Mouse (Mus musculus): ENCODE measurements around the gene Mrnip. TPM values are rescaled to one million over a fixed set of nuclear protein-coding genes. Genes with fewer than 3 reads are reported as not detected.
A peak's percentile ranks its signal among the peaks of the same experiment; 100 is the strongest.

Mrnip gene
- total RNA-seq, 1 experiment = 13.0 TPM

DNA sequence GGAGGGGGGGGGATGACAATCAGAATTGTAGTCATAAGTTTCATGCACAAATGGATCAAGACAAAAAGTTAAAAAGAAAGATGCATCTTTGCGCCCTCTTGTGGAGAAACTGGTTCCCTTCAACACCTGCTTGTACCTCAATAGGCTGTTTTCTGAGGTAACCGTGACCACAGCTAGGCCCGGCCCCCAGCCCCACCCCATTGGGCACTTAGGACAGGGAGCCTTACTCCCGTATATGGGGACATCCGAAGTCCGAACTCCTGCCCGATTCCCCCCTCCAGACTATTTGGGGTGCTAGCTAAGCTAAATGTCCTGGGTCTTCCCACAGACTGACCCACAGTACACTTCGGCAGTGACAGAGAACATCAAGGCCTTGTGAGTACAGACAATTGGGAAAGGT lies 57.2 kb downstream of the Mrnip start:
- H3K4me1 ChIP-seq (ENCODE audit: control insufficient read depth in 2 of 2, insufficient read depth in 2 of 2, low read length in 2 of 2, poor library complexity in 1 of 2) = peaks cover 0 to 22% of the 10 kb centered on the region in 2 experiments; a peak in 2 of 4 replicates
- peaks cover 13% of the 10 kb centered on the region for H3K36me3 ChIP-seq (ENCODE audit: control insufficient read depth, insufficient read depth, low read length, poor library complexity, severe bottlenecking)
- DNase-seq (ENCODE audit: low read depth, low spot score) = no peak
- H3K4me3 ChIP-seq (ENCODE audit: insufficient read depth in 1 of 2, low read depth in 1 of 2, low read length in 2 of 2, poor library complexity in 1 of 2, severe bottlenecking in 1 of 2) = no peak overlapping the region
- in situ Hi-C loops (cut with MboI; ENCODE audit: low sequenced_read_pairs in 2 of 2, unreplicated experiment in 2 of 2) = no loop called here
- H3K9ac ChIP-seq (ENCODE audit: insufficient read depth, low read depth, low read length, poor library complexity, severe bottlenecking) = no peak overlapping the region
- TF ChIP-seq CHD2 (IDR thresholded peaks at IDR 0.05; ENCODE audit: low read depth, low read length) = no peak
- TF ChIP-seq HCFC1 (IDR thresholded peaks at IDR 0.05; ENCODE audit: borderline replicate concordance, insufficient read depth, low read length) = no peak
- no peak for TF ChIP-seq ZNF384 (IDR thresholded peaks at IDR 0.05; ENCODE audit: low read depth, low read length)
- TF ChIP-seq ZC3H11A (IDR thresholded peaks at IDR 0.05; ENCODE audit: borderline replicate concordance, low read depth, low read length) = no peak
- TF ChIP-seq MAFK (IDR thresholded peaks at IDR 0.05; ENCODE audit: insufficient read depth, low read depth, low read length) = no peak
- no peak overlapping the region for H3K27ac ChIP-seq (ENCODE audit: insufficient read depth, low read depth, low read length, poor library complexity, severe bottlenecking)
- no peaks in the 10 kb centered on the region for H3K9me3 ChIP-seq (ENCODE audit: control insufficient read depth, insufficient read depth, low read depth, low read length)

DNA sequence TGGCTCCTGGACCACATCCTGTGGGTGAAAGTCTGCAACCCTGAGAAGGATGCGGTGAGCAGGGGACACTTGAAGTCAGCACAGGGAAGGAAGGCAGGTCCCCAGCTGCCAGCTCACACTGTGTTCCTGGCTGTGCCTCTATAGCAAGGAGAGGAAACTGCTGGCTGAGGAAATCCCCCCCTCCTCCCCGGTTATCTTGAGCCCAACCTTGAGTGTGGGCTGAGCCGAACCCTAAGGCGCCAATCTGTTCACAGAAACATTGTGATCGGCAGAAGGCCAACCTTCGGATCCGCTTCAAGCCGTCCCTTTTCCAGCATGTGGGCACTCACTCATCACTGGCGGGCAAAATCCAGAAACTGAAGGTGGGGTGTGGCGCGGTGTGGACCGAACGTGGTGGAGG lies 58.8 kb downstream of the Mrnip start:
- TF ChIP-seq ZNF384 (IDR thresholded peaks at IDR 0.05; ENCODE audit: low read depth, low read length) = no peak
- TF ChIP-seq ZC3H11A (IDR thresholded peaks at IDR 0.05; ENCODE audit: borderline replicate concordance, low read depth, low read length) = no peak
- TF ChIP-seq MAFK (IDR thresholded peaks at IDR 0.05; ENCODE audit: insufficient read depth, low read depth, low read length) = no peak
- TF ChIP-seq CHD2 (IDR thresholded peaks at IDR 0.05; ENCODE audit: low read depth, low read length) = no peak
- no peak for TF ChIP-seq HCFC1 (IDR thresholded peaks at IDR 0.05; ENCODE audit: borderline replicate concordance, insufficient read depth, low read length)
- no peaks in the 10 kb centered on the region for H3K9me3 ChIP-seq (ENCODE audit: control insufficient read depth, insufficient read depth, low read depth, low read length)
- peaks cover 13% of the 10 kb centered on the region for H3K36me3 ChIP-seq (ENCODE audit: control insufficient read depth, insufficient read depth, low read length, poor library complexity, severe bottlenecking)
- H3K27ac ChIP-seq (ENCODE audit: insufficient read depth, low read depth, low read length, poor library complexity, severe bottlenecking) = no peak overlapping the region
- H3K4me1 ChIP-seq (ENCODE audit: control insufficient read depth in 2 of 2, insufficient read depth in 2 of 2, low read length in 2 of 2, poor library complexity in 1 of 2) = peaks cover 3 to 26% of the 10 kb centered on the region in 2 experiments; a peak in 2 of 4 replicates
- in situ Hi-C loops (cut with MboI; ENCODE audit: low sequenced_read_pairs in 2 of 2, unreplicated experiment in 2 of 2) = no loop called here
- DNase-seq (ENCODE audit: low read depth, low spot score) = no peak
- no peak overlapping the region for H3K9ac ChIP-seq (ENCODE audit: insufficient read depth, low read depth, low read length, poor library complexity, severe bottlenecking)
- H3K4me3 ChIP-seq (ENCODE audit: insufficient read depth in 1 of 2, low read depth in 1 of 2, low read length in 2 of 2, poor library complexity in 1 of 2, severe bottlenecking in 1 of 2) = no peak overlapping the region

DNA sequence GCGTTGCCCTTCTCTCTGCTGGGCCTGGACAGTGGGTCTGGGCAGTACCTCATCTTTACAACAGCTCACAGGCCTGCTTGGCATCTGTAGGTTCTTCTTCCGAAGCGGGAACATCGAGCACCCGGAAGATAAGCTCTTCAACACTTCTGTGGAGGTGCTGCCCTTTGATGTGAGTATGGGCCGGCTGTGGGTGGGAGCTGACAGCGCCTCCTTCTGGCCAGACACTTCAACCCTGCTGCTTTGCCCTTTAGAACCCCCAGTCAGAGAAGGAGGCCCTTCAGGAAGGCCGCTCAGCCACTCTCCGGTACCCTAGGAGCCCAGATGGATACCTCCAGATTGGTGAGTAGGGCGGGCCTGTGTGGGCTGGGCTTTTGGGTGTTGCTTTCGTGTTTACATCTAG lies 59.7 kb downstream of the Mrnip start:
- no peak overlapping the region for H3K4me3 ChIP-seq (ENCODE audit: insufficient read depth in 1 of 2, low read depth in 1 of 2, low read length in 2 of 2, poor library complexity in 1 of 2, severe bottlenecking in 1 of 2)
- H3K9ac ChIP-seq (ENCODE audit: insufficient read depth, low read depth, low read length, poor library complexity, severe bottlenecking) = no peak overlapping the region; the same call in 1 of the 2 replicates
- no peak overlapping the region for H3K27ac ChIP-seq (ENCODE audit: insufficient read depth, low read depth, low read length, poor library complexity, severe bottlenecking)
- DNase-seq (ENCODE audit: low read depth, low spot score) = no peak
- no peaks in the 10 kb centered on the region for H3K9me3 ChIP-seq (ENCODE audit: control insufficient read depth, insufficient read depth, low read depth, low read length)
- H3K36me3 ChIP-seq (ENCODE audit: control insufficient read depth, insufficient read depth, low read length, poor library complexity, severe bottlenecking) = peaks cover 13% of the 10 kb centered on the region
- in situ Hi-C loops (cut with MboI; ENCODE audit: low sequenced_read_pairs in 2 of 2, unreplicated experiment in 2 of 2) = no loop called here
- peaks cover 3 to 25% of the 10 kb centered on the region in 2 experiments; a peak in 2 of 4 replicates for H3K4me1 ChIP-seq (ENCODE audit: control insufficient read depth in 2 of 2, insufficient read depth in 2 of 2, low read length in 2 of 2, poor library complexity in 1 of 2)
- TF ChIP-seq MAFK (IDR thresholded peaks at IDR 0.05; ENCODE audit: insufficient read depth, low read depth, low read length) (no peak), ZC3H11A (IDR thresholded peaks at IDR 0.05; ENCODE audit: borderline replicate concordance, low read depth, low read length) (no peak), ZNF384 (IDR thresholded peaks at IDR 0.05; ENCODE audit: low read depth, low read length) (no peak), HCFC1 (IDR thresholded peaks at IDR 0.05; ENCODE audit: borderline replicate concordance, insufficient read depth, low read length) (no peak), CHD2 (IDR thresholded peaks at IDR 0.05; ENCODE audit: low read depth, low read length) (no peak)

DNA sequence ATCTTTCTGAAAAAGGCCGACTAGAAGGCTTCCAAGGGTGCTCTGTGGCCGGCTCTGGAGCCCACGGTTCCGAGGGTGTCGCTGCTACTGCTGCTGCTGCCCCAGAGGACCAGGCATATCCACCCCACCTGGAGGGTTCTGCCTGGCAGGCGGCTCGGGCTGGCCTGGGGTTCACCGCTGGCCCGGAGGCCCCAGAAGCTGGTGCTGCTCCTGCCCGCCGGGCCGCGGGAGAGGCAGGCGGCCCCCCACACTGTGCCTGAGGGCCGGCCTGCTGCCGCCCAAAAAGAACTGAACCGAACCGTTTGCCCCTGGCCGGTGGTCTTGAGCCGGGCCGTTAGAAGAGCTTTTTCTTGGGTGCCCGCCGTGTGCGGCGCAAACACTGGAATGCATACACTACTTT lies 60.4 kb downstream of the Mrnip start:
- TF ChIP-seq ZNF384 (IDR thresholded peaks at IDR 0.05; ENCODE audit: low read depth, low read length) = no peak
- no peak for TF ChIP-seq MAFK (IDR thresholded peaks at IDR 0.05; ENCODE audit: insufficient read depth, low read depth, low read length)
- TF ChIP-seq CHD2 (IDR thresholded peaks at IDR 0.05; ENCODE audit: low read depth, low read length) = no peak
- TF ChIP-seq HCFC1 (IDR thresholded peaks at IDR 0.05; ENCODE audit: borderline replicate concordance, insufficient read depth, low read length) = no peak
- no peak for TF ChIP-seq ZC3H11A (IDR thresholded peaks at IDR 0.05; ENCODE audit: borderline replicate concordance, low read depth, low read length)
- peak overlapping the region; percentile 29 to 46; a peak in 3 of 4 replicates for H3K4me3 ChIP-seq (ENCODE audit: insufficient read depth in 1 of 2, low read depth in 1 of 2, low read length in 2 of 2, poor library complexity in 1 of 2, severe bottlenecking in 1 of 2)
- H3K9ac ChIP-seq (ENCODE audit: insufficient read depth, low read depth, low read length, poor library complexity, severe bottlenecking) = peak overlapping the region; percentile 51; the same call in 1 of the 2 replicates

More for the DNA sequence above, 60.4 kb downstream of the Mrnip start:
- Histone ChIP-seq H3K27ac (ENCODE audit: insufficient read depth, low read depth, low read length, poor library complexity, severe bottlenecking) (no peak overlapping the region), H3K4me1 (ENCODE audit: control insufficient read depth in 2 of 2, insufficient read depth in 2 of 2, low read length in 2 of 2, poor library complexity in 1 of 2) (peaks cover 3 to 23% of the 10 kb centered on the region in 2 experiments; a peak in 2 of 4 replicates), H3K9me3 (ENCODE audit: control insufficient read depth, insufficient read depth, low read depth, low read length) (no peaks in the 10 kb centered on the region), H3K36me3 (ENCODE audit: control insufficient read depth, insufficient read depth, low read length, poor library complexity, severe bottlenecking) (peaks cover 13% of the 10 kb centered on the region)
- DNase-seq (ENCODE audit: low read depth, low spot score) = no peak
- in situ Hi-C loops (cut with MboI; ENCODE audit: low sequenced_read_pairs in 2 of 2, unreplicated experiment in 2 of 2) = no loop called here
